Mouse (Mus musculus) lung, embryonic 16.5 days (tissue): ENCODE data around the gene Atp1b3. TPM values are rescaled to one million over a fixed set of nuclear protein-coding genes. Genes with fewer than 3 reads are reported as not detected.
A peak's percentile ranks its signal among the peaks of the same experiment; 100 is the strongest.

Source experiments
- ATAC-seq: fragments of 200-750 bp; cut with Nextera tagmentation; 2 replicates; pipeline ENCODE4 v1.8.0; 2017; ENCODE audit warnings: low read depth, mild to moderate bottlenecking, moderate library complexity
- H3K27ac ChIP-seq: fragments of 300-500 bp; sonication (generic); 2 replicates; pipeline ENCODE4 v1.5.1; 2014; ENCODE audit warnings: mild to moderate bottlenecking, control low read depth, low read length
- H3K27me3 ChIP-seq: fragments of 300-500 bp; sonication (generic); 2 replicates; pipeline ENCODE4 v1.6.1; 2014; ENCODE audit warnings: low read depth, low read length, mixed read lengths; ENCODE audit not compliant: control insufficient read depth, insufficient read depth
- H3K36me3 ChIP-seq: fragments of 300-500 bp; sonication (generic); 2 replicates; pipeline ENCODE4 v1.6.1; 2014; ENCODE audit warnings: low read length; ENCODE audit not compliant: control insufficient read depth, insufficient read depth
- H3K4me1 ChIP-seq: fragments of 300-500 bp; sonication (generic); replicated peaks from 2 replicates; pipeline ENCODE4 v1.6.1; 2014; ENCODE audit warnings: low read length, mixed read lengths; ENCODE audit not compliant: control insufficient read depth, insufficient read depth
- H3K4me2 ChIP-seq: fragments of 300-500 bp; sonication (generic); 2 replicates; pipeline ENCODE4 v1.6.1; 2014; ENCODE audit warnings: low read depth, low read length, control low read depth
- H3K4me3 ChIP-seq: fragments of 300-500 bp; sonication (generic); 2 replicates; pipeline ENCODE4 v1.5.1; 2014; ENCODE audit warnings: mild to moderate bottlenecking, low read length, control low read depth
- H3K9ac ChIP-seq: fragments of 300-500 bp; sonication (generic); 2 replicates; pipeline ENCODE4 v1.6.1; 2014; ENCODE audit warnings: low read length, control low read depth
- H3K9me3 ChIP-seq: fragments of 300-500 bp; sonication (generic); 2 replicates; pipeline ENCODE4 v1.6.1; 2016; ENCODE audit warnings: low read length; ENCODE audit not compliant: control insufficient read depth
- WGBS: fragments of 180-500 bp; shearing (Covaris S2); extraction: QIAGEN DNeasy Blood & Tissue Kit; methylation state at CpG from one replicate; pipeline ENCODE4 v1.1.7; 2014; 5-methylcytosine and 5-hydroxymethylcytosine counted together
- polyA plus RNA-seq: library from polyadenylated mRNA; unstranded; fragments of >200 nt; fragmentation: Nextera tagmentation; extraction: Ambion mirVana; gene quantifications from 2 replicates; pipeline ENCODE4 v1.2.1, GENCODE M21; 2015

Atp1b3 gene
- polyA plus RNA-seq, 1 experiment from 2014 or later: 188 TPM

DNA sequence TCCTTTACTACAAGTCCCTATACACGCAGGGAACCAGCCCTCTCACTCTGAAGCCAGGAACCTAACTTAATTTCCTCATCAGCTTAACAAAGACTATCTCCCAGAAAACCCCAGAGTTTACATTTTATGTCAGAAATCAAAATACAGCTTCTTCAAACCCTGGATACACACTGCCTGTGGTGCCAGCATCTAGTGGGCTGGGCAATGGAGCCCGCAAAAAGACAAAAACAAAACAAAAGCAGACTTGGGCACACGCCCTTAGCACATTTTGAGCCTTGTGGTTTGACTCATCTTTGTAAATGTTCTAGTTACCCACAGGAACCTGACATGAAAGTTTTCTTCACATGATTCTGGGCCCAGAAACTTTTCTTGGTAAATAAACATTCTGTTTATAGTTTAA lies 13.8 kb downstream of the Atp1b3 start:
- Histone ChIP-seq H3K4me1 (peaks cover 4% of the 10 kb centered on the region), H3K9me3 (no peaks in the 10 kb centered on the region), H3K27me3 (no peaks in the 10 kb centered on the region), H3K36me3 (peaks cover 4% of the 10 kb centered on the region; the same call in 1 of the 2 replicates), H3K9ac (no peak overlapping the region), H3K27ac (peak overlapping the region; percentile 27; the same call in 1 of the 2 replicates), H3K4me3 (no peak overlapping the region), H3K4me2 (no peak overlapping the region)
- WGBS: 47% methylated on average over 3 of the region's 3 CpGs
- no peak for ATAC-seq

DNA sequence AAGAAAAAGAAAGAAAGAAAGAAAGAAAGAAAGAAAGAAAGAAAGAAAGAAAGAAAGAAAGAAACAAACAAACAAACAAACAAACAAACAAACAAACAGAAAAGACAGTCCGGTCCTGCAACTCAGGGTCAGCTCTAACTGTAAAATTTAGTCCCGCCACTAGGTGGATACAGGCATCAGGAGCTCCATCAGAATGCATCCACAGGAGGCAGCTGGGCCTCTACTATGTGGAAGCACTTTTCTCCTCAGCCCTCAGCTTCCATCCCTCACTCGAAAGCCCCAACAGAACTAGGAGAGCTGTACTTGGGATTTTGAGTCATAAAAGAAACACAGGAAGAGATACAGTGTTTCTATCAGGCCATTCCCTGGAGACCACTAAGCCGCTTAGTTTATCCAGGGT lies 14.2 kb downstream of the Atp1b3 start:
- peaks cover 4% of the 10 kb centered on the region; the same call in 1 of the 2 replicates for H3K36me3 ChIP-seq
- peak; percentile 74; the same call in 1 of the 2 replicates for ATAC-seq
- no peaks in the 10 kb centered on the region for H3K27me3 ChIP-seq
- no peak overlapping the region for H3K9ac ChIP-seq
- no peak overlapping the region for H3K4me3 ChIP-seq
- WGBS: 33% methylated on average over 4 of the region's 4 CpGs
- H3K27ac ChIP-seq: no peak overlapping the region
- H3K4me2 ChIP-seq: no peak overlapping the region
- peaks cover 4% of the 10 kb centered on the region for H3K4me1 ChIP-seq
- no peaks in the 10 kb centered on the region for H3K9me3 ChIP-seq

DNA sequence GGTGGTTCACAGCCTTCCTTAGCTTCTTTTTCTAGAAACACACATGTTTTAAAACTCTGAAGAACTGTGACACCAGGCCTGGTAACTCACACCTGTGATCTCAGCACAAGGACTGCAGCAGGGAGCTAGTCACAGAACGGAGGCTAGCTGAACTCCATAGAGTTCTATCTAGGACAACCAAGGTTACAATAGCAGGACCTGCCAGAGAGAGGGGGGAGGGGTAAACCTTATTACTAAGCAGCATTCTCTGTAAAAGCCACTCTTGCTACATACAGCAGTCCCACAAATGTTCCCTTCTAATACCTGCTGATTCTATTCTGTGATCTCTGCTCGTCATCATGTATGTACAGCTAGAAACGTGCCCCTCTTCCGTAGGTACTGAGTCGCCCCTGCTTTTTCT lies 15.4 kb downstream of the Atp1b3 start:
- H3K36me3 ChIP-seq: peaks cover 7% of the 10 kb centered on the region; the same call in 1 of the 2 replicates
- H3K9ac ChIP-seq: no peak overlapping the region
- no peak for ATAC-seq
- no peak overlapping the region for H3K27ac ChIP-seq
- H3K4me3 ChIP-seq: no peak overlapping the region
- no peaks in the 10 kb centered on the region for H3K27me3 ChIP-seq
- H3K4me2 ChIP-seq: no peak overlapping the region
- 74% methylated on average over 5 of the region's 5 CpGs for WGBS
- no peaks in the 10 kb centered on the region for H3K9me3 ChIP-seq
- peaks cover under 1% of the 10 kb centered on the region; the same call in 1 of the 2 replicates for H3K4me1 ChIP-seq

DNA sequence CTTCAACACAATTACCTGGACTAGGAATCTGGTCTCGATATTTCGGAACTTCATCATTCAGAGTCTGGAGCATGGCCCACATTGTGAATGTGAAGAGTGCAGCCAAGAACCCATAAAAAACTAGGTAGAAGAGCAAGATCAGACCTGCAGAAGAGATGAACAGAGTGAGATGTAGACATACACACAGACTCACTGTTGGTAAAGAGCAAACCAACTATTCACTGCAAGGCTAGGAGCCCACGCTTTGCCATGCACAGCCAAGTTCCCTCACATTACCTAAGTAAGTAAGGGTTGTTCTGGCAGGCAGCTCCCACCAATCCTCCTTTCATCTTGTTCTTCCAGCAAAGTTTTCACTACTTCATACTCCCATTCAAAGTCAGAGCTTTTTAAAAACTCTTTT lies 18.5 kb downstream of the Atp1b3 start:
- Histone ChIP-seq H3K27ac (no peak overlapping the region), H3K9me3 (no peaks in the 10 kb centered on the region), H3K36me3 (peaks cover 9% of the 10 kb centered on the region; the same call in 1 of the 2 replicates), H3K9ac (no peak overlapping the region), H3K4me2 (no peak overlapping the region), H3K27me3 (no peaks in the 10 kb centered on the region), H3K4me3 (no peak overlapping the region), H3K4me1 (no peaks in the 10 kb centered on the region)
- ATAC-seq: no peak
- 95% methylated on average over 3 of the region's 3 CpGs for WGBS

DNA sequence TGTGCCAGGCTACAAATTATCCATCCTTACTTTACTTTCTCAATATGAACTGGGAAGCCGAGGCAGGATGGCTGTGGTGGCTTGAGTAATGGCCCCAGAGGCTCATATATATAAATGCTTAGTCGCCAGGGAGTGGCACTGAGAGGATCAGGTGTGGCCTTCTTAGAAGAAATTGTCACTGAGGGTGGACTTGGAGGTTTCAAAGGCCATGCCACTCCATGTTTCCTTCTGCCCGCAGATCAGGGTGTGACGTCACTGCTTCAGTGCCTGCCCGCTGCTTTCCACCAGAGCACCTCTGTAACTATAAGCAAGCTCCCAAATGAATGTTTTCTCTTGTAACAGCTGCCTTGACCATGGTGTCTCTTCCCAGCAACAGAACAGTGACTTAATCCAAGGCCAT lies 33.1 kb downstream of the Atp1b3 start:
- Histone ChIP-seq H3K4me2 (no peak overlapping the region), H3K4me1 (peaks cover 6% of the 10 kb centered on the region), H3K9ac (no peak overlapping the region), H3K36me3 (peaks cover 19% of the 10 kb centered on the region), H3K9me3 (no peaks in the 10 kb centered on the region), H3K27me3 (no peaks in the 10 kb centered on the region), H3K4me3 (no peak overlapping the region), H3K27ac (no peak overlapping the region)
- 91% methylated on average over 5 of the region's 5 CpGs for WGBS
- no peak for ATAC-seq

DNA sequence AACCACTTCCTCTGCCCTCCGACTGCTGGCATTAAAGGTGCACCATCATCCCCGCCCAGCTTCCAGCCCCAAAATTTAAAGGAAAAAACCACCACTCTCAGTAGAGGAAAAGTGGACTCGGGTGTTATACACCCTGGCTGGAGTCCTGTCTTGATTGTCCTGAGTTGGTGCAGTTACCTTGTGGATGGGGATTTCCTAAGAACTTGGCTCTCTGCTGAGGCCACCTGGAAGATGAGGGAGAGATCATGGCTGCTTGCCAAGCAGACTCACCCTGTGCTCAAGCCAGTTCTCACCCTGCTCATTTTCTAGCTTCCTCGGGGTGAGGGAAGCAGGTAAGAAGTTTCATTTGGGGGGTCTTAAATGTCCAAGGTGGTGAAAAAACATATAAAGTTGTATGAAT lies 36.0 kb downstream of the Atp1b3 start:
- no peaks in the 10 kb centered on the region for H3K9me3 ChIP-seq
- no peak for ATAC-seq

DNA sequence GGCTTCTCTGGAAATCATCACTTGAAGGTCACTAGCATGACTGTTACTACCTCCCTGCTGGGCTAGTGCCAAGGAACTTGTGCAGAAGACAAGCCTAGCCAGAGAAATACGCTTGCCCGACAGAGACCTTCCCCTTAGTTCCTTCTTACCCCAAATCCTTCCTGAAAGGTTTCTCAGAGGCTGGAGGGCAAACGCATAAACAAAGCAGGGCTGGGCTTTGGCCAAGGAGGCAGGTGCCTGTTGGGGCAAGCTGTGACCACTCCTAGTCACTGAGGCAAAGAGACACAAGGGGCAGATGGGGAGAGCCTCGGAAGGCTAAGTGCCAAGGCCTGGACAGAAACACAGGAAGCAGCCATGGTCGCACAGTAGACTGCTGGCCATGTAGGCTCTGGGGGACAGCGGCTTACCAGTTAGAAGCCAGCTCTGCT lies 37.7 kb downstream of the Atp1b3 start:
- Histone ChIP-seq H3K27me3 (no peaks in the 10 kb centered on the region), H3K27ac (peak overlapping the region; percentile 21; the same call in 1 of the 2 replicates), H3K4me3 (no peak overlapping the region), H3K4me1 (peaks cover 7% of the 10 kb centered on the region), H3K9ac (no peak overlapping the region), H3K9me3 (no peaks in the 10 kb centered on the region), H3K36me3 (no peaks in the 10 kb centered on the region), H3K4me2 (no peak overlapping the region)
- ATAC-seq: peak; percentile 73; the same call in 1 of the 2 replicates
- 30% methylated on average over 6 of the region's 6 CpGs for whole genome bisulfite sequencing

More for the DNA sequence above, 36.0 kb downstream of the Atp1b3 start:
- no peak overlapping the region for H3K9ac ChIP-seq
- WGBS: 77% methylated on average over 4 of the region's 4 CpGs
- peaks cover 5% of the 10 kb centered on the region for H3K36me3 ChIP-seq
- no peak overlapping the region for H3K4me2 ChIP-seq
- peaks cover 7% of the 10 kb centered on the region for H3K4me1 ChIP-seq
- no peaks in the 10 kb centered on the region for H3K27me3 ChIP-seq
- H3K4me3 ChIP-seq: no peak overlapping the region
- no peak overlapping the region for H3K27ac ChIP-seq

DNA sequence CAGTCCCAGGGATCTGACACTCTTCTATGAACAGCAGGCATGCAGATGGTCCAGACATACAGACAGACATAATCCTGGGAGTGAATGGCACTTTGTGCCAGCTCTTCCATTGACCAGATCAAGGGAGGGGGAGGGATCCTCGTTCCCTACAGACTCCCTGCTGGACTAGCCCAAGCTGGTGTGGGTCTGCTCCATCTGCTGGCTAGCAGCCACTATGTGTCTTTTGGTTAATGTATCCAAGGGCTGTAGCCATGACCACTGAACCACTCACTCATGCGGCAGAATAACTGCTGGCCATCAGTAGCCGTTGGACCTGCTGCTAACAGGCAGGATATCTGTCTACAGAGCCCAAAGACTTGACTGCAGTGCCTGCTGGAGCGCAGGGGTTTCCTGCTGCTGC lies 39.7 kb downstream of the Atp1b3 start:
- ATAC-seq: no peak
- 69% methylated on average over 4 of the region's 4 CpGs for WGBS
- no peak overlapping the region for H3K27ac ChIP-seq

DNA sequence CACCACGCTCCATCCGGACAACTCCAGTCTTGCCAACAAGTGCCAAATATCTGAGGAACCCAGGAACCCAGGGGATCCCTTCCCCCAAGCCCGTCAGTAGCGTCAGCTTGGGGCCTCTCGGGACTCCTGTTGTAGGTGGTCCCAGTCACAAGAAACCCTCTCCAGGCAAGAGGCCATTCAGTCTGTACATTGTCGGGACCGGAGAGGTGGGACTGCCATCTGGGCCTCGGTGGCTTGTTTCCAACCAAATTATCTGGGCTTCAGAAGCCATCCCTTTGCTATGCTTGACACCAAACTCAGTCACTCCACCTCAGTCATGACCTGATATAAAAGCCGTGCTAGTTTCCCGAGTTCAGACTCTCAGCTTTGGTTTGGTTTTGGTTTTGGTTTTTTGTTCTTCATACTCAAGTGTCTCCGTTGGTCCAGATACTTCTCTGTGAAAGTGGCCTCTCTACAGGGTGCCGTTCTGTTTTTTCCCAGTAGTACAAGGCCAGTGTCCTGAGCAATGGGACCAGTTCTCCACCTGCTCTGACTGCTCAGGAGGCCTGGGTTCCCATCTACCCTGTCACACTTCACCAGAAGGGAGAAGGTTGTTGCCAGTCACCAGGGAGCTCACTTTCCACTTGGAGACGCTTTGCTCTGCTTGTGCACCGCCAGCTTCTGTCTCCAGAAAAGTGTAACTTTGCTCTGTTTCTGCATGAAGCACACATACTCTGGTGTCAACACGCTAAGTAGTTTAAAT lies 41.7 kb downstream of the Atp1b3 start:
- H3K36me3 ChIP-seq: no peaks in the 10 kb centered on the region
- H3K9me3 ChIP-seq: no peaks in the 10 kb centered on the region
- no peak overlapping the region for H3K4me3 ChIP-seq
- 86% methylated on average over 15 of the region's 15 CpGs for WGBS
- ATAC-seq: no peak
- no peaks in the 10 kb centered on the region for H3K27me3 ChIP-seq
- peaks cover 7% of the 10 kb centered on the region for H3K4me1 ChIP-seq
- no peak overlapping the region for H3K9ac ChIP-seq
- H3K4me2 ChIP-seq: no peak overlapping the region
- H3K27ac ChIP-seq: no peak overlapping the region

More for the DNA sequence above, 39.7 kb downstream of the Atp1b3 start:
- Histone ChIP-seq H3K36me3 (no peaks in the 10 kb centered on the region), H3K27me3 (no peaks in the 10 kb centered on the region), H3K4me1 (peaks cover 7% of the 10 kb centered on the region), H3K4me3 (no peak overlapping the region), H3K4me2 (no peak overlapping the region), H3K9ac (no peak overlapping the region), H3K9me3 (no peaks in the 10 kb centered on the region)
